Mouse (Mus musculus) heart, embryonic 11.5 days (tissue): Measurements from ENCODE around the gene Slc25a18. TPM values are rescaled to one million over a fixed set of nuclear protein-coding genes. Genes with fewer than 3 reads are reported as not detected.

Source experiments
- ATAC-seq: fragments of 200-750 bp; cut with Nextera tagmentation; replicated peaks from 2 replicates; pipeline ENCODE4 v1.8.0; 2017; ENCODE audit warnings: moderate library complexity; ENCODE audit not compliant: insufficient number of reproducible peaks, low FRiP score, low TSS enrichment
- H3K27ac ChIP-seq: fragments of 300-500 bp; sonication (generic); 2 replicates; pipeline ENCODE4 v1.5.1; 2014; ENCODE audit warnings: mild to moderate bottlenecking, low read depth, low read length
- H3K27me3 ChIP-seq: fragments of 300-500 bp; sonication (generic); 2 replicates; pipeline ENCODE4 v1.6.1; 2014; ENCODE audit warnings: mild to moderate bottlenecking, low read length, mixed read lengths; ENCODE audit not compliant: control insufficient read depth, insufficient read depth
- H3K36me3 ChIP-seq: fragments of 300-500 bp; sonication (generic); 2 replicates; pipeline ENCODE4 v1.6.1; 2014; ENCODE audit warnings: mild to moderate bottlenecking, low read length, moderate library complexity, mixed read lengths; ENCODE audit not compliant: control insufficient read depth, insufficient read depth
- H3K4me1 ChIP-seq: fragments of 300-500 bp; sonication (generic); 2 replicates; pipeline ENCODE4 v1.6.1; 2014; ENCODE audit warnings: low read length; ENCODE audit not compliant: control insufficient read depth, insufficient read depth
- H3K4me2 ChIP-seq: fragments of 300-500 bp; sonication (generic); 2 replicates; pipeline ENCODE4 v1.6.1; 2014; ENCODE audit warnings: mild to moderate bottlenecking, moderate library complexity
- H3K4me3 ChIP-seq: fragments of 300-500 bp; sonication (generic); 2 replicates; pipeline ENCODE4 v1.5.1; 2014; ENCODE audit warnings: low read depth, low read length
- H3K9ac ChIP-seq: fragments of 300-500 bp; sonication (generic); 2 replicates; pipeline ENCODE4 v1.6.1; 2014; ENCODE audit warnings: mild to moderate bottlenecking, low read depth, low read length, moderate library complexity
- H3K9me3 ChIP-seq: fragments of 300-500 bp; sonication (generic); replicated peaks from 2 replicates; pipeline ENCODE4 v1.6.1; 2016; ENCODE audit warnings: low read length; ENCODE audit not compliant: control insufficient read depth
- WGBS: fragments of 180-500 bp; shearing (Covaris S2); extraction: QIAGEN DNeasy Blood & Tissue Kit; methylation state at CpG from one replicate; pipeline ENCODE4 v1.1.7; 2014; ENCODE audit not compliant: insufficient replicate concordance; 5-methylcytosine and 5-hydroxymethylcytosine counted together
- microRNA-seq: library from miRNA; unstranded; fragments of <30 nt; microRNA quantifications from one replicate; pipeline ENCODE4, GENCODE M21; 2016; ENCODE audit warnings: borderline number of aligned reads
- polyA plus RNA-seq: library from polyadenylated mRNA; unstranded; fragments of >200 nt; fragmentation: Nextera tagmentation; extraction: Ambion mirVana; gene quantifications from 2 replicates; pipeline ENCODE4 v1.2.1, GENCODE M21; 2014

Gene Slc25a18
- polyA plus RNA-seq, 1 experiment from 2014 or later = 0.13 TPM

DNA sequence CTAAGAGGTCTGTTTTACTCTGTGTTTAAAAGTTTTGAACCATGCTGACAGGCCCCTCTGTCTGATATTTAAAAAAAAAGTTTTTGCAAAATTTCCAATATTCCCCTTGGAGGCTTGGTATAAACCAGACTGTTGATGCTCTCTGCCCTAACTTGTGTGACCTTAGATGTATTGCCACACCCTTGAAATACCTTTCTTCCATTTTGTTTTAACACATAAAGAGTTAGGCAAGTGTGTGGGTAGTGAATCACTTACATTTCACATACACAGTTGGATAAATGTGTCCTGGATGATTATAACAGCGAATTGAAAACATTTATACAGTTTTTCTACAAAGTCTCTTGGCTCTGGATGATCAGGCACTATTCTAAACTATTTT is 63.8 kb downstream of the Slc25a18 start:
- H3K27me3 ChIP-seq = no peaks in the 10 kb centered on the region
- WGBS = 62% methylated on average over 1 of the region's 1 CpGs
- H3K9ac ChIP-seq = peak overlapping the region; percentile 97
- no peaks in the 10 kb centered on the region; the same call in 1 of the 2 replicates for H3K36me3 ChIP-seq
- H3K4me2 ChIP-seq = peak overlapping the region; percentile 59
- no peaks in the 10 kb centered on the region for H3K4me1 ChIP-seq
- peak overlapping the region; percentile 82 for H3K4me3 ChIP-seq
- no peaks in the 10 kb centered on the region for H3K9me3 ChIP-seq
- ATAC-seq = no peak
- 0 out of 2 replicates have a peak overlapping the region, but pooled peaks have one; percentile 97 for H3K27ac ChIP-seq

DNA sequence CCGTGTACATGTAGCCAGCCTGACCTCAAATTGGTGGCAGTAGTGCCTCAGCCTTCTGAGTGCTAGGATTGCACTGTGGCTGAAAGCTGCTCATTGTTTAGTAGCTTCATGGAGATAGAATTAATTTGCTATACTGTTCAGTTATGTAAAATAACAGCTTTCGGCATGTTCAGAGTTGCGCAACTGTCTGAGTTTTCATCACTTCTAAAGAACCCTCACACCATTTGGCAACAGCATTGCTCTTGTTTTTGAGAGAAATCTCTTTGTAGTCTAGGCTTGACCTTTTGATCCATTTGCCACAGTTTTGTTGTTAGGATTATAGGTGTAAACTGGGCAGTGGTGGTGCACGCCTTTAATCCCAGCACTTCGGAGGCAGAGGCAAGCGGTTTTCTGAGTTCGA is 66.9 kb downstream of the Slc25a18 start:
- ATAC-seq = no peak
- H3K27me3 ChIP-seq = no peaks in the 10 kb centered on the region
- H3K4me3 ChIP-seq = no peak overlapping the region
- no peak overlapping the region for H3K9ac ChIP-seq
- H3K4me1 ChIP-seq = no peaks in the 10 kb centered on the region
- no peaks in the 10 kb centered on the region; the same call in 1 of the 2 replicates for H3K36me3 ChIP-seq
- no peak overlapping the region for H3K4me2 ChIP-seq
- 95% methylated on average over 7 of the region's 7 CpGs for WGBS
- H3K9me3 ChIP-seq = no peaks in the 10 kb centered on the region
- no peak overlapping the region for H3K27ac ChIP-seq

DNA sequence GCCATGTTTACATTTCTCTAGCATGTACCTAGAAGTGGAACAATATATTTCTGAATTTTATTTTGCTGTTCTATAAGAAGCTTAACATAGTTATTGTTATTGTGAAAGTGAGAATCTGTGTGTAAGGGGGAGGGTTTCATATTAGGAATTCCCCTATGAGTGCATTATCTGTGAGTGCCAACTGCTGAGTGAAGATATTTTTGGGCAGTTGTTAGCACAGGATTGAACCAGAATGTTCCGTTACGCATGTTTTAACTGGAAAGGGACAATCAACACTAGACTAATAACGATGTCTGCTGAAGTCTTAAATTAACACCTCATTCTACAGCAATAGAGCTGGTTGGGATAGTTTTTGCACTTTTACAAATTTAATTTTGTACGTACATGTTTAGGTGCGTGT is 68.4 kb downstream of the Slc25a18 start:
- Histone ChIP-seq H3K36me3 (no peaks in the 10 kb centered on the region; the same call in 1 of the 2 replicates), H3K4me1 (no peaks in the 10 kb centered on the region), H3K4me3 (no peak overlapping the region), H3K27ac (no peak overlapping the region), H3K27me3 (no peaks in the 10 kb centered on the region), H3K9ac (no peak overlapping the region), H3K9me3 (no peaks in the 10 kb centered on the region), H3K4me2 (no peak overlapping the region)
- ATAC-seq = no peak
- WGBS = 74% methylated on average over 5 of the region's 5 CpGs

Small RNA genes within 50 kb of the gene (microRNA-seq; reads per million reads assigned to microRNA genes)
- gene Gm25193 = not detected

Other genes with a start within 250 kb of the Slc25a18 start
- gene Hdhd5, start 242.3 kb upstream of the Slc25a18 start, polyA plus RNA-seq = 13.2 and 17.5 TPM in 2 replicates
- gene Cecr2, start 107.2 kb upstream of the Slc25a18 start, polyA plus RNA-seq = 3.0 and 4.2 TPM in 2 replicates
- 153 and 155 TPM in 2 replicates for gene Atp6v1e1, start 49.2 kb downstream of the Slc25a18 start, polyA plus RNA-seq
- gene Bcl2l13, start 62.6 kb downstream of the Slc25a18 start, polyA plus RNA-seq = 26.5 and 33.8 TPM in 2 replicates
- gene Bid, start 143.3 kb downstream of the Slc25a18 start, polyA plus RNA-seq = 10.2 and 12.2 TPM in 2 replicates